Mouse (Mus musculus) small intestine, adult 2 months (tissue): ENCODE measurements around the gene Eprs. TPM values are rescaled to one million over a fixed set of nuclear protein-coding genes. Genes with fewer than 3 reads are reported as not detected.

Experiments used
- H3K27ac ChIP-seq: fragments of 200-500 bp; 2 replicates; pipeline ENCODE4 v1.5.1; 2012; ENCODE audit warnings: low read depth, low read length, control low read depth, inconsistent platforms; ENCODE audit not compliant: insufficient read depth
- H3K27me3 ChIP-seq: fragments of 200-500 bp; 2 replicates; pipeline ENCODE4 v1.6.1; 2012; ENCODE audit warnings: mild to moderate bottlenecking, moderate library complexity, low read length, inconsistent platforms; ENCODE audit not compliant: control insufficient read depth, insufficient read depth
- H3K36me3 ChIP-seq: fragments of 200-500 bp; 2 replicates; pipeline ENCODE4 v1.6.1; 2012; ENCODE audit warnings: mild to moderate bottlenecking, low read length, control low read depth, inconsistent platforms; ENCODE audit not compliant: control insufficient read depth, insufficient read depth
- H3K4me1 ChIP-seq: fragments of 200-500 bp; 2 replicates; pipeline ENCODE4 v1.6.1; 2012; ENCODE audit warnings: low read length, inconsistent platforms, mixed read lengths; ENCODE audit not compliant: control insufficient read depth, insufficient read depth, insufficient read length
- H3K4me3 ChIP-seq: fragments of 200-500 bp; 2 replicates; pipeline ENCODE4 v1.5.1; 2012; ENCODE audit warnings: low read depth, mild to moderate bottlenecking, control low read depth, inconsistent platforms, low read length, moderate library complexity
- CTCF ChIP-seq: fragments of 200-500 bp; IDR thresholded peaks from 2 replicates; pipeline ENCODE4 v1.5.1; 2012; ENCODE audit warnings: low read depth, mild to moderate bottlenecking, control low read depth, inconsistent platforms, low read length, moderate library complexity, mixed read lengths; ENCODE audit not compliant: insufficient replicate concordance, insufficient read length; ENCODE audit errors: extremely low read depth
- POLR2A ChIP-seq: fragments of 200-500 bp; IDR thresholded peaks from 2 replicates; pipeline ENCODE4 v1.6.1; 2012; ENCODE audit warnings: low read depth, mild to moderate bottlenecking, control low read depth, inconsistent platforms, low read length, moderate library complexity
- WGBS: fragments of 180-500 bp; shearing (Covaris S2); methylation state at CpG from one replicate; pipeline ENCODE4 v1.1.7; 2018; 5-methylcytosine and 5-hydroxymethylcytosine counted together
- polyA plus RNA-seq: library from polyadenylated mRNA; depleted of rRNA; stranded (reverse); fragments of >200 nt; gene quantifications from 2 replicates; pipeline ENCODE4 v1.2.3, GENCODE M21; 2012

Eprs gene
- polyA plus RNA-seq, 1 experiment = 3.0 TPM

DNA sequence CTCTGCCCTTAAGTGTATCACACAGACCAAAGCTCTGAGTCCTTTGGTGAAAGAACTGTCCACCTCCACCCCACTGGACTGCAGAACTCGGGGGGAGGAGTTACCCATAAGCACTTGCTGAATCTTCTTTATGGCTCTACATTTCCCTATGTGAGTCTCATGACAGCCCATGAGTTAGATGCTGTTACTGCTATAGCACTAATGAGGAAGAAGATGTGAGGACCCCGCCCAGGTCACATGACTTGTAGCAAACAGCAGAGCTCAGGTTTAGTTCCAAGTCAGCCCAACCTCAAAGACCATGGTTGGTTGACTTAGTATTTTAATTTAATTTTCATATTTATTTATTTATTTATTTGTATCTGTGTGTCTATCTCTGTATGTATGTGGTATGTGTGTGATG lies 86.9 kb downstream of the Eprs start:
- WGBS = 29% methylated on average over 2 of the region's 2 CpGs
- Histone ChIP-seq H3K36me3 (no peaks in the 10 kb centered on the region), H3K4me3 (no peak overlapping the region), H3K4me1 (peaks cover 23% of the 10 kb centered on the region; the same call in 1 of the 2 replicates), H3K27ac (peak overlapping the region; percentile 94), H3K27me3 (no peaks in the 10 kb centered on the region)
- TF ChIP-seq CTCF (no peak), POLR2A (no peak)

DNA sequence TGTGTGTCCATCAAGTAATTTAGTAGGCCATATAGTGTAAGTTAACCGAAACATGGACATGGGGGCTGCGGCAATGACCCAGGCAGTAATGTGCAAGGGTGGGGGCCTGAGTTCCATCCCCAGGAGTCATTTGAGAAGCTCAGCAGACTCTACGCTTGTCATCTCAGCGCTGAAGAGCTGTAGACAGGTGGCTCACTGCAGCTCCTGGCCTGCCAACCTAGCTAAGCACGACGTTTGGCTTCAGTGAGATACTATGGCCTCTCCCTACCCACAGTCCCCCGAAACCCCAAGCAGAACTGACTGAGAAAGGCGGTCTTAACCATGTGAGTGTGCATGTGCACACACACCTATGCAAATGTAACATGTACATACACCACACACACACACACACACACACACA lies 88.2 kb downstream of the Eprs start:
- no peak overlapping the region for H3K27ac ChIP-seq
- TF ChIP-seq POLR2A = no peak
- no peak for TF ChIP-seq CTCF
- H3K4me3 ChIP-seq = no peak overlapping the region
- peaks cover 28% of the 10 kb centered on the region for H3K4me1 ChIP-seq
- no peaks in the 10 kb centered on the region for H3K36me3 ChIP-seq
- peaks cover 10% of the 10 kb centered on the region; the same call in 1 of the 2 replicates for H3K27me3 ChIP-seq
- 84% methylated on average over 8 of the region's 8 CpGs for WGBS

DNA sequence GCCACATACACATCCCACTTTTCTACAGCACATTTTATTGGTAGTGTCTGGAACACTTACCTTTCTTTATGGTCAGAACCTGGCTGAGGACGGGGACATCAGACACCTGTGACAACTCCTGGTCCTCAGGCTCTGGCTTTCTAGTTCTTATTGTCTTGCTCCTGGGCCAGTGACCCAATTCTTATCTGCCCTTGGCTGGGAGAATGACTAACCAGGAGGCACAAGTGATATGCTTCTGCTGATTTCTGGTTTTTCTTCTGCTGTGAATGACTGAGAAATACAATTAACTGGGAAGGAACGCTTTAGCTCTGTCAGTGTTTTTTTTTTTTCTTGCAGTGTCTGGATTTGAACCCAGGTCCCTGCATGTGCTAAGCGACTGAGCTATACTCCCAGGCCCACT lies 88.7 kb downstream of the Eprs start:
- 74% methylated on average over 3 of the region's 3 CpGs for WGBS
- Histone ChIP-seq H3K27ac (no peak overlapping the region), H3K4me3 (no peak overlapping the region), H3K4me1 (peaks cover 28% of the 10 kb centered on the region), H3K36me3 (no peaks in the 10 kb centered on the region), H3K27me3 (peaks cover 10% of the 10 kb centered on the region; the same call in 1 of the 2 replicates)
- TF ChIP-seq POLR2A = no peak
- no peak for TF ChIP-seq CTCF

DNA sequence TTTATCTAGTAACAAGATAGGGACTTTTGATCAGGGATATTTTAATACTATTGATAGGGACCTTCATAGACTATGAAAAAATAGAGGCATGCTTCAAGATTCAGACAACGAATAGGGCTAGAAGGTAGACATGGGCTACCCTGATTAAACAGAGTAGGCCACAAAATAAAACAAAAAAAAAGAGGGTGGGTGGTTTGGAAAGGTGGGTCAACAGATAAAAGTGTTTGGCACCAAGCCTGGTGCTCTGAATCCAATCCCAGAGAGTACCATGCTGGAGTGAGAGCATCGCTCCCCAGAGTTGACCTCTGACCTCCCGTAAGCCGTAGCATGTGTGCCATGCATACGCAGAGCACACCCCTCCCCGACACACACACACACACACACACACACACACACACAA lies 89.6 kb downstream of the Eprs start:
- no peak overlapping the region for H3K27ac ChIP-seq
- peaks cover 30% of the 10 kb centered on the region for H3K4me1 ChIP-seq
- no peak for TF ChIP-seq POLR2A
- no peak for TF ChIP-seq CTCF
- H3K36me3 ChIP-seq = no peaks in the 10 kb centered on the region; the same call in 1 of the 2 replicates
- 83% methylated on average over 6 of the region's 6 CpGs for WGBS
- no peak overlapping the region for H3K4me3 ChIP-seq
- H3K27me3 ChIP-seq = peaks cover 10% of the 10 kb centered on the region; the same call in 1 of the 2 replicates

DNA sequence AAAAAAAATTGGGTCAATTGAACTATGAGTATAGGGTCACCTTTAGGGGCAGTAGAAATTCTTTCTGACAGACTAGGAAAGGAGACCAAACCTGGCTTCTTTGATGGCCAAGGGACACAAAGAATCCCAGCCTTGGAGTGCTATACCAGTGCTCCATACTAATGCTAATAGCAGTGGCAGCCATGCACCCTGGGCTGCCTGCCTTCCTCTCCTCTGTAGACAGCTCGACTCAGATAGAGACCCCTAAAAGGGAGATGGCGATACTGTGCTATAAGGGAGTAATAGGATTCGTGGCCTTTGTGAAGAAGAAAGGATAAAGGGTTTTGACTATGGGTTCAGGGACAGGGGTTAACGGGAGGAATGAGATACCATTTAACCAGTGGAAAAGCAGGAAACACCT lies 91.3 kb downstream of the Eprs start:
- peak overlapping the region; percentile 62 for H3K27ac ChIP-seq
- no peaks in the 10 kb centered on the region; the same call in 1 of the 2 replicates for H3K36me3 ChIP-seq
- TF ChIP-seq POLR2A (no peak), CTCF (no peak)
- H3K27me3 ChIP-seq = peaks cover 10% of the 10 kb centered on the region; the same call in 1 of the 2 replicates
- H3K4me3 ChIP-seq = no peak overlapping the region
- 31% methylated on average over 4 of the region's 4 CpGs for WGBS
- peaks cover 24% of the 10 kb centered on the region for H3K4me1 ChIP-seq

DNA sequence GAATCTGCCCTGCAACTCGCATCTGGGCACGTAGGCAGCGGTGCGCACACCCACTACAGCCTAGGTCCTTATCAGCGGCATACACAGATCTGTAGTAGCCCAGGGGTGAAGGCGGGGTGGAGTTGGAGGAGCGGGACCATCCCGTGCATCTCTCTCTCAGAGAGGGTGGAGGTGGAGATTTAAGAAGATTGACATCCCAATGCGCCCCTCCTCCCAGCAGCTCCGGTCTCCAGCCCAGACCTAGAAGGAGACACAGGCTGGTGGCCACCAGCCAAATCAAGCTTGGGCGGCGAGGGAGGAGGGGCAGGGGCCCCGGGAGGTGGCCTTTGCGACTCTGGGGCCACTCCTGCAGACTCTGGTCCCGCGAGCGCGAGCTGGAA lies 91.7 kb downstream of the Eprs start, which contains the start of gene Slc30a10:
Gene Slc30a10, plus strand, starts transcription at position 274 of the 380 bp plus-strand sequence.
- Histone ChIP-seq H3K27ac (peak within 1 kb of the TSS; percentile 77), H3K36me3 (no peaks in the 10 kb centered on the region; the same call in 1 of the 2 replicates), H3K4me3 (peak within 1 kb of the TSS; percentile 87), H3K4me1 (peaks cover 20% of the 10 kb centered on the region), H3K27me3 (peaks cover 10% of the 10 kb centered on the region; the same call in 1 of the 2 replicates)
- TF ChIP-seq POLR2A (peak; percentile 31; the same call in 1 of the 2 replicates), CTCF (no peak)
- WGBS = 3% methylated on average over 18 of the region's 18 CpGs

DNA sequence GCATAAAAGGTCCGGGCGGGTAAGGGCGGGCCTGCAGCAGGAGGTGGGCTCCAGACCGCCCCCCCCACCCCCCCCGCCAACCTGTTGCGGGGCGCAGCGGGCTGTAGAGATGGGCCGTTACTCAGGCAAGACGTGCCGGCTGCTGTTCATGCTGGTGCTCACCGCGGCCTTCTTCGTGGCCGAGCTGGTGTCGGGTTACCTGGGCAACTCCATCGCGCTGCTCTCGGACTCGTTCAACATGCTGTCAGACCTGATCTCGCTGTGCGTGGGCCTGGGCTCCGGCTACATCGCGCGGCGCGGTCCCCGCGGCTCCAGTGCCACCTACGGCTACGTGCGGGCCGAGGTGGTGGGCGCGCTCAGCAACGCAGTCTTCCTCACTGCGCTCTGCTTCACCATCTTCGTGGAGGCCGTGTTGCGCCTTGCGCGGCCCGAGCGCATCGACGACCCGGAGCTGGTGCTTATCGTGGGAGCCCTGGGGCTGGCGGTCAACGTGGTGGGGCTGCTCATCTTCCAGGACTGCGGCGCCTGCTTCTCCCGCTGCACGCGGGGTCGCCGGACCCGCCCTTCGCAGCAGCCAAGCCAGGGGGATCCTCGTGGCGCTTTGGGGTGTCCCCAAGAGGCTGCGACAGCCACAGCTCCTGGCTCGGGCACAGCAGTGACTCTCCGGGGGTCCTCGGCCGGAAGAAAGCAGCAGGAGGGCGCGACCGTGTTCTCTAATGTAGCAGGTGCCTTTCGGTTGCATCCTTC lies 92.3 kb downstream of the Eprs start:
- no peaks in the 10 kb centered on the region; the same call in 1 of the 2 replicates for H3K36me3 ChIP-seq
- H3K27ac ChIP-seq = peak overlapping the region; percentile 77
- peak overlapping the region; percentile 87 for H3K4me3 ChIP-seq
- peaks cover 10% of the 10 kb centered on the region; the same call in 1 of the 2 replicates for H3K27me3 ChIP-seq
- TF ChIP-seq POLR2A (no peak), CTCF (no peak)
- WGBS = 1% methylated on average over 70 of the region's 71 CpGs
- H3K4me1 ChIP-seq = peaks cover 15% of the 10 kb centered on the region
